Mouse (Mus musculus) cerebellum, adult 2 months (tissue): ENCODE results near the gene Cblb.

Source experiments
- CTCF ChIP-seq: fragments of 200-500 bp; IDR thresholded peaks from 2 replicates; pipeline ENCODE4 v1.5.1; 2011; ENCODE audit warnings: low read depth, mild to moderate bottlenecking, control low read depth, low read length, moderate library complexity, borderline replicate concordance; ENCODE audit not compliant: insufficient read depth
- POLR2A ChIP-seq: fragments of 200-500 bp; IDR thresholded peaks from 2 replicates; pipeline ENCODE4 v1.6.1; 2011; ENCODE audit warnings: low read length, control low read depth, borderline replicate concordance; ENCODE audit not compliant: insufficient read depth

DNA sequence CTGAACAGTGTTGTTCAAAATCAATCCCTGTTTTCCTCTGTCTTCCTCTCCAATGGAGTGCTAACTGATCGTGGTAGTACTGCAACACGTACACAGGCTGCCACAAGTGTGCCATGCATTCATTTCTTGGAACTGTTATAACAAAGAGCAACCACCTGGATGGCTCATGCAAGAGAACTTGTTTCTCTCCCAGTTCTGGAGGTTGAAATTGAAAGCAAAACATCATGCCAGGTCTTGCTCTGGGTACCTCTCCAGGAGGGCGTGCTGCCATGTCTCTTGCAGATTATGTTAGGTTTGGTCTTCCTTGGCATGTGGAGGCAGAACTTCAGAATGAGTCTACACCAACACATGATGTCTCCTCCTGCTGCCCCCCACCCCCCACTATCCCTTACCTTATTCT, 24.2 kb downstream of the Cblb start:
- TF ChIP-seq POLR2A, result no peak
- no peak for TF ChIP-seq CTCF
